Mouse (Mus musculus) liver, embryonic 14.5 days (tissue): ENCODE data around the gene Ctxn1. TPM values are rescaled to one million over a fixed set of nuclear protein-coding genes. Genes with fewer than 3 reads are reported as not detected.

ENCODE experiments used
- ATAC-seq: fragments of 200-750 bp; cut with Nextera tagmentation; 2 replicates; pipeline ENCODE4 v1.8.0; 2017; ENCODE audit warnings: moderate number of reproducible peaks, mild to moderate bottlenecking, moderate library complexity; ENCODE audit not compliant: insufficient read depth
- DNase-seq, 3 experiments: peaks; one replicate each; pipeline ENCODE4 v3.0.0-alpha.2; 2012 to 2013; ENCODE audit warnings: low read depth in 3 of 3, low spot score in 3 of 3
- H3K27ac ChIP-seq: fragments of 300-500 bp; sonication (generic); 2 replicates; pipeline ENCODE4 v1.5.1; 2014; ENCODE audit warnings: moderate library complexity, mild to moderate bottlenecking, control low read depth, inconsistent platforms
- H3K27me3 ChIP-seq: fragments of 300-500 bp; sonication (generic); 2 replicates; pipeline ENCODE4 v1.6.1; 2014; ENCODE audit warnings: mild to moderate bottlenecking, low read length, moderate library complexity; ENCODE audit not compliant: control insufficient read depth, insufficient read depth
- H3K36me3 ChIP-seq: fragments of 300-500 bp; sonication (generic); replicated peaks from 2 replicates; pipeline ENCODE4 v1.6.1; 2014; ENCODE audit warnings: low read depth; ENCODE audit not compliant: control insufficient read depth, insufficient read depth
- H3K4me1 ChIP-seq, 2 experiments: fragments of 200-500 bp in 1 of 2; fragments of 300-500 bp in 1 of 2; sonication (generic) in 1 of 2; replicated peaks; 2 replicates each; pipeline ENCODE4 v1.6.1; 2012 to 2014; ENCODE audit warnings: antibody characterized with exemption in 1 of 2, inconsistent platforms in 1 of 2, low read length in 1 of 2; ENCODE audit not compliant: control insufficient read depth in 2 of 2, insufficient read depth in 2 of 2
- H3K4me2 ChIP-seq: fragments of 300-500 bp; sonication (generic); 2 replicates; pipeline ENCODE4 v1.6.1; 2014; ENCODE audit warnings: low read depth, mild to moderate bottlenecking, control low read depth, moderate library complexity
- H3K4me3 ChIP-seq, 2 experiments: fragments of 200-500 bp in 1 of 2; fragments of 300-500 bp in 1 of 2; sonication (generic) in 1 of 2; 2 replicates each; pipeline ENCODE4 v1.5.1; 2012 to 2014; ENCODE audit warnings: low read depth in 2 of 2, low read length in 2 of 2, mild to moderate bottlenecking in 2 of 2, control low read depth in 1 of 2, inconsistent platforms in 1 of 2, moderate library complexity in 1 of 2; ENCODE audit not compliant: insufficient read depth in 1 of 2
- H3K9ac ChIP-seq: fragments of 300-500 bp; sonication (generic); replicated peaks from 2 replicates; pipeline ENCODE4 v1.6.1; 2014; ENCODE audit warnings: mild to moderate bottlenecking, control low read depth, moderate library complexity
- H3K9me3 ChIP-seq: fragments of 300-500 bp; sonication (generic); 2 replicates; pipeline ENCODE4 v1.6.1; 2016; ENCODE audit warnings: low read length, mixed read lengths; ENCODE audit not compliant: control insufficient read depth
- CTCF ChIP-seq: IDR thresholded peaks from 2 replicates; pipeline ENCODE4 v1.5.1; 2016; ENCODE audit warnings: antibody characterized with exemption, low read depth, control low read depth
- EP300 ChIP-seq: IDR thresholded peaks from 2 replicates; pipeline ENCODE4 v1.6.1; 2016; ENCODE audit warnings: antibody characterized with exemption, low read depth
- WGBS: fragments of 180-500 bp; shearing (Covaris S2); extraction: QIAGEN DNeasy Blood & Tissue Kit; methylation state at CpG from one replicate; pipeline ENCODE4 v1.1.7; 2014; ENCODE audit not compliant: insufficient replicate concordance; 5-methylcytosine and 5-hydroxymethylcytosine counted together
- polyA plus RNA-seq, 2 experiments: library from polyadenylated mRNA; depleted of rRNA in 1 of 2; stranded (reverse) in 1 of 2; unstranded in 1 of 2; fragments of >200 nt; fragmentation: Nextera tagmentation in 1 of 2; extraction: Ambion mirVana in 1 of 2; gene quantifications; 2 replicates each; pipeline versions ENCODE4 v1.2.1 to v1.2.3; 2012 to 2014

The Ctxn1 gene
- polyA plus RNA-seq, 2 experiments = 1.1 to 3.0 TPM

GRCm38 (mm10) chr8:4263105-4263791 lies 4.2 kb upstream of the Ctxn1 start:
- Histone ChIP-seq H3K27me3 (no peaks in the 10 kb centered on the region), H3K36me3 (peaks cover 49% of the 10 kb centered on the region), H3K4me1 (peaks cover 3 to 4% of the 10 kb centered on the region in 2 experiments), H3K4me3 (no peak overlapping the region), H3K9me3 (no peaks in the 10 kb centered on the region), H3K9ac (no peak overlapping the region), H3K27ac (no peak overlapping the region), H3K4me2 (no peak overlapping the region)
- 65% methylated on average over 8 of the region's 8 CpGs for WGBS
- DNase-seq (no peak), ATAC-seq (no peak)
- no peak for TF ChIP-seq EP300
- TF ChIP-seq CTCF = no peak

GRCm38 (mm10) chr8:4259805-4260170 lies 714 bp upstream of the Ctxn1 start:
- Histone ChIP-seq H3K4me1 (peaks cover 3 to 4% of the 10 kb centered on the region in 2 experiments), H3K4me2 (no peak overlapping the region; the same call in 1 of the 2 replicates), H3K36me3 (peaks cover 21% of the 10 kb centered on the region), H3K27ac (peak overlapping the region; percentile 50), H3K4me3 (no peak overlapping the region), H3K9me3 (no peaks in the 10 kb centered on the region), H3K9ac (no peak overlapping the region), H3K27me3 (no peaks in the 10 kb centered on the region)
- no peak for TF ChIP-seq CTCF
- TF ChIP-seq EP300 = no peak
- DNase-seq = no peak
- no peak for ATAC-seq
- whole genome bisulfite sequencing = 84% methylated on average over 4 of the region's 4 CpGs

GRCm38 (mm10) chr8:4258678-4259077 lies 396 bp downstream of the Ctxn1 start:
- H3K4me1 ChIP-seq = peaks cover 4 to 7% of the 10 kb centered on the region in 2 experiments
- TF ChIP-seq EP300 = no peak
- TF ChIP-seq CTCF = no peak
- peak overlapping the region; percentile 97 for H3K4me2 ChIP-seq
- WGBS = under 1% methylated on average over 31 of the region's 32 CpGs
- H3K36me3 ChIP-seq = peaks cover 24% of the 10 kb centered on the region
- H3K27ac ChIP-seq = no peak overlapping the region
- H3K9ac ChIP-seq = peak overlapping the region; percentile 47
- H3K27me3 ChIP-seq = no peaks in the 10 kb centered on the region
- H3K9me3 ChIP-seq = no peaks in the 10 kb centered on the region
- peak overlapping the region; percentile 39 to 58 for H3K4me3 ChIP-seq
- ATAC-seq (peak; percentile 65), DNase-seq (no peak)

- peak in 2 of 3 experiments; percentile 49 to 53 for DNase-seq
- peaks cover 24% of the 10 kb centered on the region for H3K36me3 ChIP-seq
- 3% methylated on average over 34 of the region's 35 CpGs for WGBS
Measured at GRCm38 (mm10) chr8:4258233-4258632, 841 bp downstream of the Ctxn1 start.

GRCm38 (mm10) chr8:4257350-4257749 lies 1.7 kb downstream of the Ctxn1 start:
- peaks cover 22% of the 10 kb centered on the region for H3K36me3 ChIP-seq
- peaks cover 8% of the 10 kb centered on the region in 2 experiments for H3K4me1 ChIP-seq
- TF ChIP-seq CTCF (no peak), EP300 (no peak)
- 84% methylated on average over 4 of the region's 4 CpGs for WGBS
- H3K4me3 ChIP-seq = no peak overlapping the region
- no peaks in the 10 kb centered on the region for H3K27me3 ChIP-seq
- ATAC-seq (no peak), DNase-seq (no peak)
- no peak overlapping the region for H3K9ac ChIP-seq
- no peak overlapping the region for H3K4me2 ChIP-seq
- H3K27ac ChIP-seq = no peak overlapping the region
- no peaks in the 10 kb centered on the region for H3K9me3 ChIP-seq

More at GRCm38 (mm10) chr8:4258233-4258632, 841 bp downstream of the Ctxn1 start:
- H3K27ac ChIP-seq = no peak overlapping the region
- H3K4me2 ChIP-seq = peak overlapping the region; percentile 97
- H3K4me1 ChIP-seq = peaks cover 4 to 8% of the 10 kb centered on the region in 2 experiments
- peak overlapping the region; percentile 39 to 58 for H3K4me3 ChIP-seq
- H3K9me3 ChIP-seq = no peaks in the 10 kb centered on the region
- ATAC-seq = peak; percentile 49
- H3K9ac ChIP-seq = no peak overlapping the region; the same call in 1 of the 2 replicates
- TF ChIP-seq CTCF (peak; percentile 97), EP300 (no peak)
- no peaks in the 10 kb centered on the region for H3K27me3 ChIP-seq
